Mouse (Mus musculus) liver (tissue): ENCODE measurements around the gene Smco1.
"Not testable (repeated sequence)": the region's sequence is repeated elsewhere in the genome, so short reads cannot be mapped to it uniquely, and the experiment has no call there.

Experiments used
- DNase-seq: peaks from one replicate; pipeline ENCODE4 v3.0.0-alpha.2; 2020; ENCODE audit warnings: mixed read lengths

The Smco1 gene

DNA sequence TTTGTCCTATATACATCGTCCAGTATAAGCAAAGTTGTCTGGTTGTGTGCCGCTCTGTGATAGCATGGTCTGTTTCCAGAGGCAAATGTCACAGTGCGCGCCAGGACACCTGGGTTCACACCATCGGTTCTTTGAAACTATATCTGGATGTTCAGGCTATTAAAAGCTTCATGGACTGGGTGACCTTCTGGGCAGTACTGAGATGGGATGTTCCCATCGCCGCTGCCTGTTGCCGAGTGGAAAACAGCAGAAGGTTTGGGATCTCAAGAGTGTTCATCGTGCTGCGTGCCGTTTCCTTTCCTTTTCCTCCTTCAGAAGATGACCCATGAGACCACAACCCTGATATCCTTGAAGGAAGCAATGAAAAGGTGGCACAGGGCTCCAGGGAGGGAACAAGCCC is at the start of gene Smco1:
Smco1 (plus strand) TSS at position 178 of the 400 bp plus-strand sequence.
- DNase-seq = no peak

DNA sequence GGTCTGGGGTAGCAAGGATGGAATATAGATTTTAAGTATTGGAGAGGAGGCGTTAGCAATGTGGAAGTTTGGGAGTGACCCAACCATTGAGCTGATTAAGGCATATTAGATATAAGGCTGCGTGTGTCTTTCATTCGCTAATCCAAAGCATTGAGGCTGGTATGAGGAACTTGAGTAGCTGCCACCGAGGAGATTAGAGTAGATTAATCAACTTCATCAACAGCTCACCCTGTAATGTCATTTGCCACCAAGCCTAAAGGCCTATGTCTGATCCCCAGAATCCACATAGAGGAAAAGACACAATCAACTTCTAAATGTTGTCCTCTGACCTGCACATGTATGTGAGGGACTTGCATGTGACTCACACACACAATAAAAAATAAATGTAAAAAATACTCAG is 49.5 kb upstream of the Smco1 start:
- no peak for DNase-seq

GRCm38 (mm10) chr16:32222399-32222798 is 48.9 kb upstream of the Smco1 start:
- DNase-seq = no peak

GRCm38 (mm10) chr16:32232050-32232449 is 39.2 kb upstream of the Smco1 start:
- DNase-seq = not testable (repeated sequence)

DNA sequence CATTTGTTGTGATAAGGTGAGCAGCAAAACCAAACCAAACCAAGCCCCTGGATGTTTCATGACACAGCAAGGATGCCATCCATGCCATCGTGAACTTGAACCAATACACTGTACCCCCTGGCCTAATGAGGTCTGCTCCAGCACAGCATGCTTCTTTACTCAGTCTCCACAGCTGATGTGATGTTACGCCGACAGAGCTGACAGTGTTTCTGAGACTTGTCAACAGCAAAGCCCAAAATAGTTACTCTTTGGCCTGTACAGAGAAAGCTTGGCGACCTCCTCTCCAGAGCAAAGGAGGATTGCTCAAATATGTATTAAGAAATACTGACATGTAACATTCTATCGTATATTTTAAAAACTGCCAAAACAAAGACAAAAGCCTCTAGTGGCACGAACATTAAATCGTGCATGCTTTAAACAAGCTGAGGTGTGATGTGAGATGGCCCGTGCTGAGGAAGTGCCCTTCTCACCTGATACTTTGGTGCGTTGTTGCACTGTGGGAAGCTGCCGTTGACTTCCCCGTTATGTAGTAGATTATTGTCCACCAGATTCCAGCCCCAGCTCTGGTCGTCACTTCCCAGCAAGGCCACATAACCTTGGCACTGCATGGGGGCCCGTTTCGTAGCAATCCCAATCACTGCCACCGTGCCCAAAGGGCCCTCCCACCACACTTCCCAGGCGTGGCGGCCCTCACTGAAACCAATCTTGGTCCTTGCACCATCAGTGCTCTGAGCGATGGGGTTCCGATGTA is 33.2 kb upstream of the Smco1 start:
- no peak for DNase-seq

DNA sequence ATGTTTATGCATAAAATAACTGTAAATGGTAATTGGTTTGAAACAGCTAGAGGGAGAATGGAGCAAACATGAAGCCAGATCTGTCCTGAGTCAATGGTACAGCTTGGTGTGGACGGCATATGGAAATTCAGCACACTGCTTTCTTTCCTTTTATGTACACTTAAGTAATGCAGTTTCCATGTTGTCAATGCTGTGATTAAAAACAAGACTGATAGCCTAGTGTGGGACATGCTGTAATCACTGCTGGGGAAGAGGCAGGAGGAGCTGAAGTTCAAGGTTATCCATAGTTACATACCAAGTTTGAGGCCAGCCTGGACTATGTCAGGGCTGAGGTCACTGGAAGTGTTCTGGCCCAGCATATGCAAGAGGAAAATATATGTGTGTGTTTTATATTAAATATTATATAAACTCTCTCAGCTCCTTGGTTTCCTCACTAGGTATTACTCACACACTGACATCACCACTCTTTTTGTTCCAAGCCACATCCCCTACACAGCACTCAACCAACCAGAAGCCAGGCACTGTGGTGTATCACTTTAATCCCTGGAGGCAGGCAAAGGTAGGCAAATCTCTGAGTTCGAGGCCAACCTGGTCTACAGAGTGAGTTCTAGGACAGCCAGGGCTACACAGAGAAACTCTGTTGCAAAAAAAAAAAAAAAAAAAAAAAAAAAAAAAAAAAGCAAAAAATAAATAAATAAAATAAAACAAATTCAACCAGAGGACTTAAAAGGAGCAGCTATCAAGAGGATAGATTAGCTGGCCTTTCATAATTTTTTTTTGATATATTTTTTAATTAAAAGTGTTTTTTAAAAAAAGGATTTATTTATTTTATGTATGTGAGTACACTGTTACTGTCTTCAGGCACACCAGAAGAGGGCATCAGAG is 31.6 kb upstream of the Smco1 start:
- DNase-seq = no peak

DNA sequence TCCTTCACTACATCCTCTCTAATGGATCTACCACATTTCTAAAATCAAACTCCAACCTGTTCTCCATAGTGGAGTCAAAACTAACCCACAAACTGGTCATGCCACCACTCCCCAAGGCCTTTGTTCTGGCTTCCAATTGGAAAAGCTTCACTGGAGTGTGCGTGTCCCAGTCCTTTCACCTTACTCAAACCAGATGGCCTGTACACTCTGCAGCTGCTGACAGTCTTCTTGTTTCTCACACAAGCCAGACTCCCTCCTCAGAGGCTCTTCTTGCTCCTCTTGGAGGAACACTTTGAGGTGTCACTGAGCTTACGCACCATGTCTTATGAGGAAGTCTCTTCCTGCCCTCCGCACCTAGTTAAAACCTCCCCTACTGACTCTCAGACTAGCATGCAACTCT is 27.4 kb upstream of the Smco1 start:
- no peak for DNase-seq

- peak; percentile 72 for DNase-seq
These were observed 24.9 kb upstream of the Smco1 start for GRCm38 (mm10) chr16:32246351-32246791.

- DNase-seq = peak; percentile 97
These were observed 24.3 kb upstream of the Smco1 start, which contains the start of the genes Fbxo45 and Wdr53 for GRCm38 (mm10) chr16:32246952-32247370. Gene Fbxo45 (minus strand): TSS chr16:32247158. Gene Wdr53 (plus strand): TSS chr16:32247227.

DNA sequence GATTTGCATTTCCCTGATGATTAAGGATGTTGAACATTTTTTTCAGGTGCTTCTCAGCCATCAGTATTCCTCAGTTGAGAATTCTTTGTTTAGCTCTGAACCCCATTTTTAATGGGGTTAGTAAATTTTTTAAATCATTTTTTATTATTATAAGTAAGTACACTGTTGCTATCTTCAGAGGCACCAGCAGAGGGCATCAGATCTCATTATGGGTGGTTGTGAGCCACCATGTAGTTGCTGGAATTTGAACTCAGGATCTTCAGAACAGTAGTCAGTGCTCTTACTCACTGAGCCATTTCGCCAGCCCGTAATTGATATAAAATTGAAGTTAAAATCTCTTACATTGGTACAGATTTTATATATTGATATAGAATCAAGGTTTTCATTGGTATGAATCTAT is 7.0 kb upstream of the Smco1 start:
- DNase-seq = peak; percentile 43

DNA sequence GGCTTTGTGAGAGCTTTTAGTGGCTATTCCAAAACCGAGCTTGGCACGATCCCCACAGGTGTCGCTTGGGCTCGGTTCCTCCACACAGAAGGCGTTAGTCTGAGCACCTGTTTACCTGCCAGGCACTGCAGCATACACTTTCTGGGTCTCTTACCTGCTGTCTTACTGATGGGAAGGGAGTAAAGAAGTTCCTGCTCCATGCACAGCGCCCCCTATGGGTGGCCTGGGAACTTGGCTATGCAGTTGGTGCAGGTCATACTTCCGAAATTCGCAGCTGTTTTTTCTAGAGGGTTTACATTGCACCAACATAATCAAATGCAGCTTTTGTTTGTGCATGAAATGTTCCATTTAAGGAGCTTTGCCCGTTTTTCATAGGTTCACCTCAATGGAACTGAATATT is 2.1 kb downstream of the Smco1 start:
- DNase-seq = peak; percentile 41

- no peak for DNase-seq
These were observed 3.8 kb downstream of the Smco1 start for GRCm38 (mm10) chr16:32275041-32275440.

DNA sequence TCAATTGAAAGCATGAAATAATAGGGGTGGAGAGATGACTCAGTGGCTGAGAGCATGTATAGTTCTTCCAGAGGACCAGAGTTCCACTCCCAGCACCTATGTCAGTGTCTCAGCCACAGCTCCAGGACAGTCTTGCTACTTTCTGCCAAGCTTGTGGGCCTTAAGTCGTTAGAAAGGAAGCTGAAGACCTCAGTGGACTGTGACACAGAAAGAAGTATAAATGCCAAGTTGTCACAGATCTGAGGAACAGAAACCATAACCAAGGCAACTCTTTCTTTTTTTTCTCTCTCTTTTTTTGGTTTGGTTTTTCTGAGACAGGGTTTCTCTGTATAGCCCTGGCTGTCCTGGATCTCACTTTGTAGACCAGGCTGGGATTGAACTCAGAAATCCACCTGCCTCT is 4.6 kb downstream of the Smco1 start:
- no peak for DNase-seq

DNA sequence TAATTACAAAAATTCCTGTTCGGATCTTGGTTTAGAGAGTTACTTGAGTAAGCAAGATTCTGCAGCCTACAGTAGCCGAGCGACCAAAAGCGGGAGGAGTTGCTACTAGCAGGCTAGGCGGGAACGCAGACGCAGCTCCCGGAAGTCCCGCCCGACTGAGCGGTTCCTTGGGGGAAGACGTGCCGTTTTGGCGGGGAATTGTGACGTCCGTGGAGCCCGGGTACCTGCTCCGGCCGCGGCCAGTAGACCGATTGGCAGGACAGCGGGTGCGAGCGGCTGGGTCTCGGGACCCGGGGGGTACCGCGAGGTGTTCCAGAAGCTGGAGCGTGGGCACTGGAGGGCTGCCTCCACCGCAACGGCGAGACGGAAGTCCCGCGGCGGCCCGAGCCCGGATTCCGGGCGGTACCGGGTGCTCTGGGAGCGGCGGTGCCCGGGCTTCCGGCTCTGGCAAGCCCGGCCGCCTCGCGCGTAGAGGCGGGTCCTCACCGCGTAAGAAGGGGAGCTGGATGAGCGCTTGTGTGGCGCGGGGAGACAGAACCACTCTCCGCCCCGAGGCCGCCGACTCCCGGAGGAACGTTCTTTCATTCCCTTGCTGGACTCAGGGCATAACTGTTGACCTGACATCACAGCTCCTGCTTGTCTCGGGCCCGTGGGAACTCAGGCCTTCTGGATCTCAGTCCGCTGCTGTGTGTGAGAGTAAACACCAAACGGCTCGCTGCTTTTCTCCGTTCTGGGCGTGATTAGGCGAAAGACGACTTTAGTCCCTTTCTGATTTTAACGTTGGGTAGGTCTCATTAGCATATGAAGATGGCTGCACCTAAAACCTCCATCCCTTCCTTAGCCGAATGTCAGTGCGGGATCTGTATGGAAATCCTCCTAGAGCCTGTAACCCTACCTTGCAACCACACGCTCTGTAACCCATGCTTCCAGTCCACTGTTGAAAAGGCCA is 6.3 kb downstream of the Smco1 start, which contains the start of gene Rnf168:
Rnf168 (plus strand) TSS at position 152 of the 949 bp plus-strand sequence.
- DNase-seq = peak; percentile 94

DNA sequence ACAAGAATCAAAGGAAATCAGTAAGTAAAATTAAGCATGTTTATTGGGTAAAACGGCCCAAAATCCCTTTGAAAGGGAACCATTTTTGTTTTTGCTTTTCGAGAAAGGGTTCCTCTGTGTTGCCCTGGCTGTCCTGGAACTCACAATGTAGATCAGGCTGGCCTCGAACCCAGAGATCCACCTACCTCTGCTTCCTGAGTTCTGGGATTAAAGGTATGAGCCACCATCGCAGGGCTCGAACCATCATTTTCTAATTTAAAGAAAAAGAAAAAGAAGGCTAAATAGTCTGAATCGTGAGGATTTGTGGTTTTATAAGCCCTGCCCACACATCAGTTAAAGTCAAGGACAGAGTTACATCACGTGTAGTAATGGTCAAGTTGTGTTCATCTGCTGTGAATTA is 7.1 kb downstream of the Smco1 start:
- peak; percentile 9 for DNase-seq

DNA sequence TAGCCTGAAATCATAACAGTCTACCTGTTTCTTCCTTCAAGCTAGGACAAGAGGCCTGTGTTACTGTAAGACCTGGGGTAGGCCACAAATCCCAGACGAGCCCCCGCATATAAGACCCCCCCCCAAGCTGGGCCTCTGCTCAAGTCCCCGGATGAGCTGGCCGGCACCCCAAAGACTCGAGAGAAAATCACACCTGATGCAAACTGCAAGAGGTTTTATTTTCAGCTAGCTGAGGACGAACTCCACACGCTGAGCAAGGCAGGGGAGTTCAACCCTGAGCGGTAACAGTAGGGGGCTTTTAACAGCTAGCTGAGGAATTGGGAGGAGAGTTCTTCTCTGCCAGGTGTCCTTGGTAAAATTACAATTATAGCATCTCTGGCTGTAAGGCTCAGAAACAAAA is 8.9 kb downstream of the Smco1 start:
- DNase-seq = no peak

- no peak for DNase-seq
These were observed 11.3 kb downstream of the Smco1 start for GRCm38 (mm10) chr16:32282608-32283007.

GRCm38 (mm10) chr16:32291821-32292220 is 20.6 kb downstream of the Smco1 start:
- DNase-seq = no peak

DNA sequence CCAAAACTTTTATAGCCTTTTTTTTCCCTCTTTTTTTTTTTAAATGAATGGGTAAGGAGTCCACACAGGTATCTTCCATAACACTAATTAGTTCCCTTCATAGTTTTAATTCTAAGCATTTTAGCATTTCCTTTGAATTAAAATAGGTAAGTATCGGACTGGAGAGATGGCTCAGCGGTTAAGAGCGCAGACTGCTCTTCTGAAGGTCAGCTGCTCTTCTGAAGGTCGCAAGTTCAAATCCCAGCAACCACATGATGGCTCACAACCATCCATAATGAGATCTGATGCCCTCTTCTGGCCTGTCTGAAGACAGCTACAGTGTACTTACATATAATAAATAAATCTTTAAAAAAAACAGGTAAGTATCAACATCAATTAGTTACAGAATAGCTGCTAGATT is 28.3 kb downstream of the Smco1 start:
- not testable (repeated sequence) for DNase-seq

DNA sequence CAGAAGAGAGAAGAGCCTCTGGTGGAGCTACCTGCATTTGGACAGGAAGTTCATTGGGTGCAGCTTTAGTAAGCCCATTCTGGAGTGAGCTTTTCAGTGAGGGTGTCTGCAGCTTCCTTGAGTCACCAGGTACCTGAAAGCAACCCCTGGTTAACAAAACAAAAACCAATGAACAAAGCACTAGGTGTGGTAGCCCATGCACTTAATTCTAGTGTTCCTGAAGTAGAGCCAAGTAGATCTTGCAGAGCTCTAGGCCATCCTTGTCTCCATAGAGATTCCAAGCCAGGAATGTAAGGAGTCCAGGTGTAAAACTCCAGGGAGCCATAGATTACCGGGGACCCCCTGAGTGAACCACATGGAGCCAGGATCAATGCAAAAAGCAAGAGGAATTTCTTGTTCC is 31.8 kb downstream of the Smco1 start:
- no peak for DNase-seq

GRCm38 (mm10) chr16:32303886-32304285 is 32.6 kb downstream of the Smco1 start:
- DNase-seq = no peak

DNA sequence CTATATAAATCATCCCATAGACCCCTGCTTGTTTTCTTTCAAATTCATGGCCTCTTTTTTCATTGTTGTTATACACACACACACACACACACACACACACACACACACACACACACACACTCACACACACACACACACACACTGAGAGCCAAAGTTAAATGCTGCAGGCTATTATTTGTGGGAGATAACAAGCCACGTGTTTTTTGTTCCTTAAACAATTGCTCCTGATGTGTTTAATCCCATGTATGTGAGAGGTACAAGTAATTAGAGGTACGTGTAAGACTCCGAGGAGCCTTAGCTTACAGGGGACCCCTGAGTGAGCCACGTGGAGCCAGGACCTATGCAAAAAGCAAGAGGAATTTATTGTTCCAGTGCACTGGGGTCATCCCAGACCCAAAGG is 40.7 kb downstream of the Smco1 start:
- DNase-seq = no peak

GRCm38 (mm10) chr16:32312386-32312785 is 41.1 kb downstream of the Smco1 start:
- DNase-seq = no peak
